Mouse (Mus musculus): ENCODE results near the gene Marveld2. TPM values are rescaled to one million over a fixed set of nuclear protein-coding genes. Genes with fewer than 3 reads are reported as not detected.

Gene Marveld2
- polyA plus RNA-seq, 1 experiment: 2.0 TPM

- H3K4me1 ChIP-seq (replicated peaks; ENCODE audit: control insufficient read depth, insufficient read depth, low read length): no peaks in the 10 kb centered on the region
- no peaks in the 10 kb centered on the region for H3K36me3 ChIP-seq (ENCODE audit: control insufficient read depth, insufficient read depth, low read length)
- no peak overlapping the region for H3K27ac ChIP-seq (ENCODE audit: control insufficient read depth, insufficient read depth, low read length)
- H3K4me3 ChIP-seq (ENCODE audit: control insufficient read depth, insufficient read depth, low read length): no peak overlapping the region
- no peaks in the 10 kb centered on the region for H3K27me3 ChIP-seq (ENCODE audit: control insufficient read depth, insufficient read depth, low read length)
- no peak for DNase-seq
- 75% methylated on average over 5 of the region's 5 CpGs for WGBS
- no peak for TF ChIP-seq CTCF (IDR thresholded peaks at IDR 0.05; ENCODE audit: borderline replicate concordance, control insufficient read depth, extremely low read depth, insufficient read depth, low read length, poor library complexity)
- no peak for TF ChIP-seq POLR2A (IDR thresholded peaks at IDR 0.05; ENCODE audit: control insufficient read depth, extremely low read depth, insufficient read depth, low read length, poor library complexity)
Measured at GRCm38 (mm10) chr13:100602239-100602902, 14.4 kb downstream of the Marveld2 start.

- Histone ChIP-seq H3K27me3 (ENCODE audit: control insufficient read depth, insufficient read depth, low read length) (no peaks in the 10 kb centered on the region), H3K4me3 (ENCODE audit: control insufficient read depth, insufficient read depth, low read length) (no peak overlapping the region), H3K36me3 (ENCODE audit: control insufficient read depth, insufficient read depth, low read length) (no peaks in the 10 kb centered on the region), H3K27ac (ENCODE audit: control insufficient read depth, insufficient read depth, low read length) (no peak overlapping the region), H3K4me1 (replicated peaks; ENCODE audit: control insufficient read depth, insufficient read depth, low read length) (no peaks in the 10 kb centered on the region)
- no peak for TF ChIP-seq CTCF (IDR thresholded peaks at IDR 0.05; ENCODE audit: borderline replicate concordance, control insufficient read depth, extremely low read depth, insufficient read depth, low read length, poor library complexity)
- TF ChIP-seq POLR2A (IDR thresholded peaks at IDR 0.05; ENCODE audit: control insufficient read depth, extremely low read depth, insufficient read depth, low read length, poor library complexity): no peak
- DNase-seq: no peak
- 75% methylated on average over 8 of the region's 8 CpGs for WGBS
Measured at GRCm38 (mm10) chr13:100601034-100601433, 15.7 kb downstream of the Marveld2 start.

- no peak for TF ChIP-seq POLR2A (IDR thresholded peaks at IDR 0.05; ENCODE audit: control insufficient read depth, extremely low read depth, insufficient read depth, low read length, poor library complexity)
- no peak for TF ChIP-seq CTCF (IDR thresholded peaks at IDR 0.05; ENCODE audit: borderline replicate concordance, control insufficient read depth, extremely low read depth, insufficient read depth, low read length, poor library complexity)
- no peaks in the 10 kb centered on the region for H3K36me3 ChIP-seq (ENCODE audit: control insufficient read depth, insufficient read depth, low read length)
- no peak for DNase-seq
- WGBS: 85% methylated on average over 12 of the region's 12 CpGs
- H3K27ac ChIP-seq (ENCODE audit: control insufficient read depth, insufficient read depth, low read length): no peak overlapping the region
- no peaks in the 10 kb centered on the region for H3K27me3 ChIP-seq (ENCODE audit: control insufficient read depth, insufficient read depth, low read length)
- H3K4me3 ChIP-seq (ENCODE audit: control insufficient read depth, insufficient read depth, low read length): no peak overlapping the region
- no peaks in the 10 kb centered on the region for H3K4me1 ChIP-seq (replicated peaks; ENCODE audit: control insufficient read depth, insufficient read depth, low read length)
Measured at GRCm38 (mm10) chr13:100600317-100600716, 16.5 kb downstream of the Marveld2 start.

- Histone ChIP-seq H3K27ac (ENCODE audit: control insufficient read depth, insufficient read depth, low read length) (no peak overlapping the region), H3K36me3 (ENCODE audit: control insufficient read depth, insufficient read depth, low read length) (no peaks in the 10 kb centered on the region), H3K27me3 (ENCODE audit: control insufficient read depth, insufficient read depth, low read length) (no peaks in the 10 kb centered on the region), H3K4me3 (ENCODE audit: control insufficient read depth, insufficient read depth, low read length) (no peak overlapping the region), H3K4me1 (replicated peaks; ENCODE audit: control insufficient read depth, insufficient read depth, low read length) (no peaks in the 10 kb centered on the region)
- TF ChIP-seq POLR2A (IDR thresholded peaks at IDR 0.05; ENCODE audit: control insufficient read depth, extremely low read depth, insufficient read depth, low read length, poor library complexity) (no peak), CTCF (IDR thresholded peaks at IDR 0.05; ENCODE audit: borderline replicate concordance, control insufficient read depth, extremely low read depth, insufficient read depth, low read length, poor library complexity) (no peak)
- DNase-seq: no peak
- WGBS: 91% methylated on average over 9 of the region's 9 CpGs
Measured at GRCm38 (mm10) chr13:100597284-100597683, 19.5 kb downstream of the Marveld2 start.

GRCm38 (mm10) chr13:100595552-100595885 is 21.3 kb downstream of the Marveld2 start:
- DNase-seq: no peak
- 98% methylated on average over 3 of the region's 3 CpGs for WGBS
- TF ChIP-seq CTCF (IDR thresholded peaks at IDR 0.05; ENCODE audit: borderline replicate concordance, control insufficient read depth, extremely low read depth, insufficient read depth, low read length, poor library complexity) (no peak), POLR2A (IDR thresholded peaks at IDR 0.05; ENCODE audit: control insufficient read depth, extremely low read depth, insufficient read depth, low read length, poor library complexity) (no peak)
- Histone ChIP-seq H3K36me3 (ENCODE audit: control insufficient read depth, insufficient read depth, low read length) (no peaks in the 10 kb centered on the region), H3K4me1 (replicated peaks; ENCODE audit: control insufficient read depth, insufficient read depth, low read length) (no peaks in the 10 kb centered on the region), H3K4me3 (ENCODE audit: control insufficient read depth, insufficient read depth, low read length) (no peak overlapping the region), H3K27ac (ENCODE audit: control insufficient read depth, insufficient read depth, low read length) (no peak overlapping the region), H3K27me3 (ENCODE audit: control insufficient read depth, insufficient read depth, low read length) (no peaks in the 10 kb centered on the region)

- DNase-seq: no peak
- Histone ChIP-seq H3K36me3 (ENCODE audit: control insufficient read depth, insufficient read depth, low read length) (no peaks in the 10 kb centered on the region), H3K4me3 (ENCODE audit: control insufficient read depth, insufficient read depth, low read length) (no peak overlapping the region), H3K4me1 (replicated peaks; ENCODE audit: control insufficient read depth, insufficient read depth, low read length) (no peaks in the 10 kb centered on the region), H3K27me3 (ENCODE audit: control insufficient read depth, insufficient read depth, low read length) (no peaks in the 10 kb centered on the region), H3K27ac (ENCODE audit: control insufficient read depth, insufficient read depth, low read length) (no peak overlapping the region)
- WGBS: 94% methylated on average over 5 of the region's 5 CpGs
- TF ChIP-seq CTCF (IDR thresholded peaks at IDR 0.05; ENCODE audit: borderline replicate concordance, control insufficient read depth, extremely low read depth, insufficient read depth, low read length, poor library complexity): no peak
- TF ChIP-seq POLR2A (IDR thresholded peaks at IDR 0.05; ENCODE audit: control insufficient read depth, extremely low read depth, insufficient read depth, low read length, poor library complexity): no peak
Measured at GRCm38 (mm10) chr13:100594838-100595551, 21.8 kb downstream of the Marveld2 start.
